Mouse (Mus musculus): Measurements from ENCODE around the gene Gsx2. TPM values are rescaled to one million over a fixed set of nuclear protein-coding genes. Genes with fewer than 3 reads are reported as not detected.

Gsx2 gene
- polyA plus RNA-seq, 1 experiment, result not detected

DNA sequence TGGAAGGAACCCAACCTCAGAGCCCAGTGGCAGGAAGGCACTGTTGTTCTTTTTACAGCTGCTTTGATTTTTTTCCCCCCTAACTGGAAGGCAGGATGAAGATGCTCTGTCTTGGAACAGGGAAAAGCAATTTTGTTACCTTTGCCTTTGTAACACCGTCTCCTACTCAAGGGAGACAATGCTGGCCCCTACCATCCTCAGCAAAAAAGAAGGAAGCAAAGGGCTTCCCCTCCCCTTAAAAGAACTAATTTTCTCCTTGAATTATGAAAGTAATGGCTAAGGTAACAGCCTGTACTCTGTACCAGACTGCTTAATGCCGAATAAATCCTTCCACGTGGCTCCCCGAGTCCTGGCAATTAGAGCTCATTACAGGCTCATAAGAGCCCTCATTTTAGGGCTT, 2.9 kb upstream of the Gsx2 start:
- TF ChIP-seq GATA1 (IDR thresholded peaks at IDR 0.05; ENCODE audit: low read length), result no peak

DNA sequence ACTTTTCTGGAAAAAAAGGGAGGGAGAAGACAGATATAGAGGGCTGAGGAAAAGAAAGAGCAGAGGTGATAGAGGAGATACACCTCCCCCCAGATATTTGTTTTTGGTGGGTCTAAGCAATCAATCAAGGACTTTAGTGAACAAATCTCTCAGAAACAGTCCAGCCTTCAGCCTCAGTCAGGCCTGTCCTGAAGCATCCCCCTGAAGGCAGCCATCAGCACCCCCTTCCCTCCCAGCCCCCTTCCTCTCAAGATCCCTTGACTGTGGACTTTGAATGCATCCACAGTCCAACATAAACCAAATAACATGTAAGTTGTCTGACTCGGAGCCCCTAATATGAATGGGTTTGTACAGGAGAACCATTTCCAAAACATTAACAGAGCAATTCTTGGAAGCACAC, 2.2 kb upstream of the Gsx2 start:
- TF ChIP-seq GATA1 (IDR thresholded peaks at IDR 0.05; ENCODE audit: low read length), result no peak

DNA sequence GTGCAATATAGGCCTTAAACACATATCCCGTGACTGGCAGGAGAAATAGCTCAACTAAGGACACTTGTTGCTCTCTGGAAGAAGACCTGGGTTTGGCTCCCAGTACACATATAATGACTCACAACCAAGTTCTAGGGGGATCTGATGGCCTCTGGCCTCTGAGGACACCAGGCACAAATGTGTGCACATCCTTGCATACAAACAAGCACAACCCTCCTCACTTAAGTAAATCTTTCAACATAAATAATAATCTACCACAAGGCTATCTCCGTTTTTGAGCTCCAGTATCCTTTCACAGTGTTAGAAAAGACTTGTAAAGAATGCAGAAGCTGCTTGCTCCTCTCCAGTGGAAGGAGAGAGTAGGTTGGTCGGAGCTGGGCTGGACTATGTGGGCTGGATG, 1.7 kb upstream of the Gsx2 start:
- no peak for TF ChIP-seq GATA1 (IDR thresholded peaks at IDR 0.05; ENCODE audit: low read length)

DNA sequence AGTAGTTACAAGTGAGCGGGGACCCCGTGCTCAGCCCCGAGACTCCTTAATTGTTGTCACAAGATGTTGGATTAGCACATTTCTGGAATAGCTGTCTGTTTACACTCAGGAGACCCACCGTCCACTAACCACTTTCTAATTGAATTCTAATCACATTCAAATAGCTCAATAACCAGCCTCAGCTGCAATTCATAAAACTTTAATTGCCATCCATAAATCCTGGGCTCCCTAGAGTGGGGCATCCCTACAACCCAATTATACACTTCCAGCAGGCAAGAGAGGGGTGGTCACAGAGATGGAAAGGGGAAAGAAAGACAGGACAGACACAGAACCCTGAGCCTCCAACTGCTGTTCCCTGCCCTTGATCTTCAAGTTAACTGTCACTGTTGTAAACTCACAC, 1.3 kb upstream of the Gsx2 start:
- TF ChIP-seq GATA1 (IDR thresholded peaks at IDR 0.05; ENCODE audit: low read length), result no peak

DNA sequence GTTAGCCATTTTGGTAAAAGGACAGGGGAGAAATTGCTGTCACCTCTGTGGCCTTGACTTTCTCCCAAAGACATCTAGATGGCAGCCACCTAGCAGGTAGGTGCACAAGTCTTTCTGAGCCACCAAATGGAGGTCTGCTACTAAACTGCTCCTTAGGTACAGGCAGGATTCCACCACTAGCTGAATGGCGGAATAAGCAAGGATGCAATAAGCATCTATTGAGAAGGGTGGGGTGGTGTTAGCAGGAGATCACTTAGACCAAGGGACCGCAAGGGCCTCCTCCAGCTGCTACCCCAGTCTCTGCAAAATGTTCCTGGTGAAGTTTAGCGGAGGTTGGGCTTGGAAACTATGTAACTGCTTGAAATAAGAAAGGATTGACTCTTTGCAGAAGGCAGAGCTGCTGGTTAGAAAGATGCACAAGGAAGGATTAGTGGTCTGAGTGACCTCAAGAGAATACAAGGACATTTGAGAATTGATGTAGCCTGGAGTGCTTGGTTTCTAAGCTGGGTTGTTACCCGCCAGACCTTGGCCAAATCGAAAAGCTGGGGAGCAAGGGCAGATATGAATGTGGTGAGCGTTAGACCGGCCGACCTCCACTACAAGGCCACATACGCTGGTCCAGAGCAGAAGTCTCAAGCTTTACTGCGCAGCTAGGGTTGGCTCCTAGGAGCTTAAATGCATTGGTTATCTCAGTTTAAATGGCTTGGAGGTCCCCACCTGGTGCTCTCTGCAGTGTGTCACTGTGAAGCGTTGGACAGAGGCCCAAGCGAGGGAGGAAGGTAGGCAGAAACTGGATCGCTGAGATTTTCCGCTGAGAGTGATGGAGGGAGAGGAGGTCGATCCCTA, 641 bp upstream of the Gsx2 start:
- TF ChIP-seq GATA1 (IDR thresholded peaks at IDR 0.05; ENCODE audit: low read length), result no peak

DNA sequence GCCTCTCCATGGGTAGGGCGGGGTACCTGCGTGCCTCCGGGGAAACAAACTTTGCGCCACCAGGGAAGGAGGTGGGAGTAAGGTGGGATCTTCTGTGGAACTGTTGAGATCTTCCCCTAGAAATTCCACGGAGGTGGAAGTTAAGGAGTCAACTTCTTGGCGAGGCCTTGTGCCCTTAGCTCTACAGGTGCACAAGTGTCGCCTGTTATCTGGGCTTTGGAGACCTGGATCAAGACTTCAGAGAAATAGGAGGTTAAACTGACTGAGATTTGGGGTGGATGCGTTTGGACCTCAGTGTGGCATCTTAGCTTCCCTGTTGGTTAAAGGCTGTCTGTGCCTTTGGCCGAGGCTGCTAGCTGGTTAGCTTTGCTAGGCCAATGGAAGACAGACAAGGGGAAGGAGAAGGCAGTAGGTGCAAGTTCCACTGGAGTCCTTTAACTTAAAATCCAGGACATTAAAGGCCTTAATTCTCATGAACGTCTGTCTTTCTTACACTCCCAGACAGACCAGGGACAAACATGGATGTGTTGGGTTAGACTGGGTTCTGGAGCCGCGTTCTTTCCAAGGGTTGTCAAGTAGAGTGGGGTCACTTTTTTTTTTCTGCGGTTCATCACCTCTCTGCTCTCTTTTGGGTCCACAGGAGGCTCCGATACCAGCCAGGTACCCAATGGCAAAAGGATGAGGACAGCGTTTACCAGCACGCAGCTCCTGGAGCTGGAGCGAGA, 1.1 kb downstream of the Gsx2 start:
- no peak for TF ChIP-seq GATA1 (IDR thresholded peaks at IDR 0.05; ENCODE audit: low read length)

DNA sequence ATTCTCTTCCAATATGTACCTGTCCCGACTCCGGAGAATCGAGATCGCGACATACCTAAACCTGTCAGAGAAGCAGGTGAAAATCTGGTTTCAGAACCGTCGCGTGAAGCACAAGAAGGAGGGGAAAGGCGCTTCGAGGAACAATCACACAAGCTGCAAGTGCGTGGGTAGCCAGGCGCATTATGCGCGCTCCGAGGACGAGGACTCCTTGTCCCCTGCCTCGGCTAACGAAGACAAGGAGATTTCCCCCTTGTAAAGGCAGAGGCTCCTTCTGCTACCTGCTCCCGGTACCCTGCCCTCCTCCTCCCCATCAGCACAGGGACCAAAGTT, 1.6 kb downstream of the Gsx2 start:
- TF ChIP-seq GATA1 (IDR thresholded peaks at IDR 0.05; ENCODE audit: low read length), result no peak

DNA sequence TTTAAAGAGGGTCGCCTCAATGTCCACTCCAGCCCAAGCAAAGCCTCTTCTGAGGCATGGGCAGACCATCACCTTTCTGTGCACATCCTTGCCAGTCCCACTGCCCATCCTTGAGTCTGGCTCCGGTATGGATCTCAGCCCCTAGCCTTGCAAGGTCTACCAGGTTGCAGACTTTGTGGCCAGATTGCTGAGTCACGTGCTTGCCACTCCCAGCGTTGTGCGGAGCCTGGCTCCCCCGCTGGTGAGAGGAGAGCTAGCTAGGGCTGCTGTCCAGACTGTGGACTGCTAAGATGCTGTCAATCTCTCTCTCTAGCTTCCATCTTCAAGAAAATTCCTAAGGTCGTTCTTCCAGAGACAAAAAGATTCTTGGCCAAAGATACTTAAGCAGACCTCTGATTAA, 4.2 kb downstream of the Gsx2 start:
- no peak for TF ChIP-seq GATA1 (IDR thresholded peaks at IDR 0.05; ENCODE audit: low read length)

DNA sequence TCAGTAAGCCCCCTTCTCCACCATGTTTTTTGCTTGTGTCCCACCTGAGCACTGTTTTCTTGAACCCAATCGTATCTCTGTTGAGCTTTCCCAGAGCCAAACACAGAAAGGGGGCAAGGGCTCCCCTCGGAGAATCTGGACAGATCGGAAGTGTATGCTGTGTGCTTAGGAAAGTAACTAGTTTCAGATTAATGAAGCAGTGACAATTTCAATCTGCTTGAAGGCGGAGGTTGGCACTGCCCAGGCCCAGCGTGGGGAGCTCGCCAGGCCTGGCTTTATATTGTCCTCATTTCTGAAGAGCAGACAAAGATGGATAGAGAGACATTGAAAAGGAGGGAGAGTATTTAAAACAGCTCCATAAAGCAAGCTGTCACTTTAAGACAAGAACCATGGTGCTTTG, 7.0 kb downstream of the Gsx2 start:
- TF ChIP-seq GATA1 (IDR thresholded peaks at IDR 0.05; ENCODE audit: low read length), result no peak

DNA sequence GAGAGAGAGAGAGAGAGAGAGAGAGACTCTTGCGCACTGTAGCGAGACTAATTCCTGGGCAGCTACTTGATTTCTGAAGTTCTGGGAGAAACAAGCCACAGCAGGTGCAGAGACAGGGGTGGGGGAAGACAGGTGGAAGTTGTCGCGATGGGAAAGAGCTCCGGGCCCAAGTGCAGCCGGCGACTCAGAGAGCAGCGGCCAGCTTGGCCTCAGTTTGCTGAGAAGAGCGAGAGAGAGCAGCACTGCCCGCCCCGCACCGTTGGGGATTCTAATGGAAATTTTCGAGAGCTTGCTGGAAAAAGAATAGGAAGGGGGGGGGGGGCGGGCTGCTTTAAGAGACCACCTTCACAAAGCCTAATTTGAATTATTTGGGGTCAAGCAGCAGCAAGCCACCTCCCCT, 7.7 kb downstream of the Gsx2 start:
- TF ChIP-seq GATA1 (IDR thresholded peaks at IDR 0.05; ENCODE audit: low read length), result no peak

DNA sequence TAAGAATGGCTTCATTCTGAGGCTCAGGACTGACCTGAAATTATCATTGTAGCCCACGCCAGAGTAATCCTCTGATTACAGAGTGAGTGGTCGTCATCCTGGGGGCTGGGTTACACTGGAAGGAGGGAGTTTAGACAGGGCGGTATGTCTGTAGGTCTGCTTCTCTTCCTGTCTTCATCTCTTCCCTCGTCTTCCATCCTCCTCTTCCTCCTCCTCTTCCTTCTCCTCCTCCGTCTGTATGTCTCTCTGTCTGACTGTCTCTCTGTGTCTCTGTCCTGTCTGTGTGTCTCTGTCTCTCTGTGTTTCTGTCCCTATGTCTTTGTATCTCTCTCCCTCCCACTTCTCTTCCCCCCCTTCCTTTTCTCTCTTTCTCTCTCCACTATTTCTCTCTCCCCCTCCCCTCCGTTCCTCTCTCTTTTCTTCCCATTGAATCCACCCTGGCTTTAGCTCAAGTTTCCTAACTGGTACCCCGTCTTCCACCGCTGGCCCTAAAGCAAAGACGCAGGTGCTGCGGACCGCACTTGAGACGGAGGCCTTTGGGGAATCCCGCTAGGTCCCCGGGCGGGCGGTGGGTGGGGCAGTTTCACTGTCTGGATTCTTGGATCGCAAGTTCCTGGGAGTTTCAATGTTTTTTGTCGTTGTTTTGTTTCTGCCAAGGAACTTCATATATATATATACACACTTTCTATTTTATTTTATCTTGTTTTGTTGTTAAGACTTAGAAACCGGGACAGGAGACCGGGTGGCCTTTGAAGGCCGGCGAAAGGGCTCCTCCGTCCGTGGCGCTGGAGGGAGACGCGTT, 8.4 kb downstream of the Gsx2 start:
- TF ChIP-seq GATA1 (IDR thresholded peaks at IDR 0.05; ENCODE audit: low read length), result no peak

DNA sequence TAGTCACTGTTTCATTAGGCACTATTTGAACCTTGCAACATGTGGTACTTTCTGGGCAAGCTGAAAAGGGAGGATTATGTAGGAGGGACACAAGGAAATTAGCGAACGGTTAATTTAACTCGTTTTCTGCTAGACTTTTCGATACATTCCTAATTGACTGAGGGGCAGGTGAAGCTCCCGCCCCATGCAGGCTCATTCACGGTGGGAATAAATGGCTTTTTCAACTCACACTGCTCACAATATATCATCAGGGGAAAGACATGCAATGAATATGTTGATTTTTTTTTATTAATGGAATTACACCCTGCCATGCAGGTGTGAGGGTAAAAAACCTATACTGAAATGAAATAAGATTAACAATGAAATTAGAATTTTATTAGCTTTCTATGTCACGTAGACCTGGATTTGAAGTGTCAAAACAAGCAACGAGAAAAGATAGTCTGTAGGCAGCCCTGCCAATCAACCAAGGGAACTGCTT, 9.0 kb downstream of the Gsx2 start:
- TF ChIP-seq GATA1 (IDR thresholded peaks at IDR 0.05; ENCODE audit: low read length), result no peak

DNA sequence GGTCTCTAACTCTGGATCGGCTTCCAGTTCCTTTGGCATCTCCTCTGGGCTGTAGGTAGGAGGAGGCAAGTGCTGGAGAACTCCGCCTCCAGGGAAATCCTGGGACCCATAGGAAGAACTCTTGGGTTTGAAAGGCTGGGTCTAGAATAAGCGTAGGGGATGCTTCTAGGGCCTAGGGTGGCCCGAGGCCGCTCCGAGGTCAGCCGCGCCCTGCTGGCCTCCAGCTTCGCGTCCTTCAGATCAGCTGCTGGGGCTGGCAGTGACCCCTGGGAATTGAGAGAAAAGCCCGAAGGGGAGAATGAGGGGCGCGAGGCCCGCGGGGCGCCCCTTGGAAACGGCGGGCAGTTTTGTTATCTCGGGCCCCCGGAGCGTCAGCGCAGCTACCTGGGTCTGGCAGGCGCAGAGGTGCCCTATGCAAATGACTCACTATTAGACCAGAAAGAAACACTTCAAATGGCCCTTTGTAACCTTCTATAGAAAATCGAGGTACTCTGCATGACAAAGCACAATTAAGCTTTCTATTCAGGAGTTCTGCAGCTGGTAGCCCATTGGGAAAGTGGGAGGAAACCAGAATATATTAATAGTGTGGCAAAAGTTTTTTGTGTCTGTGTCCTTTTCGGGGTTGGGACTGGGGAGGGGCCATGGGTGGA, 9.6 kb downstream of the Gsx2 start:
- no peak for TF ChIP-seq GATA1 (IDR thresholded peaks at IDR 0.05; ENCODE audit: low read length)

DNA sequence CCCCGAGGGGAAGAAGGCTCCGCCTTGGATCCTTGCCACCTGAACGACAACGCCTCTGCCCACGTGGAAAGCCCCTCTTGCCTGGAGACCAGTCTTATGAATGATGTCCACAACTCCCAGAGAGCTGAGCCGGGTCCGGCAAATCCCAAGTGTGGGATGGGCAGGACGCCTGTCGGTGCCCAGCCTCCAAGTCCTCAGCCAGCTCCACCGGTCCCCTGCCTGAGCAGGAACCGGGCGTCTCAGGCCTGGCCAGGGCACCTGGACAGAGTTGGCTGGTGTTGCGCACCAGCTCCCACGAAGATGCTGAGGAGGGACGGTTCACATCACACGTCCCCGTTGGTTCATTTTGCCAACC, 10.1 kb downstream of the Gsx2 start:
- no peak for TF ChIP-seq GATA1 (IDR thresholded peaks at IDR 0.05; ENCODE audit: low read length)

DNA sequence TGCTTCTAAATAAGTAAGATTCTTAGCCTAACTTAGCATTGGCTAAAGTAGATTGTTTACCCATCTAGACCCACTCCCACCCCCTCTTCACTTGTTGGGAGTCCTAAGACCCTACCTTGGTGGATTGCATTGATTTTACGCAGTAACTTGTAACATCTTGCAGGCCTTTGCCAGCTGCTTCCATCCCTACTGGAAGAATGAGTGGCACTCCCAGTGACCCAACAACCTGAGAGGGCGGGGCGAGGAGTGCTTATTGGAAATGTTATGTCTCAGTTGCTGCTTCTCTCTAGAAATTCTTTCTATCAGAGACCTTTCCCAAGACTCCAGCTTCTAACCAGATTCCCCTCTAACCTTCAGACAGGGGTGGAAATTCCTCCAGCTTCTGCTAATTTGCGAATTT, 10.5 kb downstream of the Gsx2 start:
- TF ChIP-seq GATA1 (IDR thresholded peaks at IDR 0.05; ENCODE audit: low read length), result no peak

DNA sequence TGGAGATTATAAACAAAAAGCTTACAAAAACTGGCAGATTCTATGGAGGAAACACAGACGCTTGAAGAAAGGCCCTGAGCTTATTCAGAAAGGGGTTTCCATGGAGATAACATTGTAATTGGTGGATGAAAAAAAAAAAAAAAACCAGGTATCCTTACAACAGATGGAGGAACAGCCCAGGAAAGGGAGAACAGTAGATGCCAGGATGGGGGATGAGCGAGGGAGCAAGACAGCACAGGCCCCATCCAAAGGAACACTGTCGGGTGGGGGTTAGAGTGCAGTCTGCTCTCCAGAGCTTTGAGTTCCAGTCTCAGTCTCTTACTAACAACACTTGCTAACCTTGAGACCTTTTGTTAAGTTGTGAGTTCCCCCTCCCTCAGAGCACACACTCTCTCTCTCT, 31.1 kb downstream of the Gsx2 start:
- no peak for TF ChIP-seq GATA1 (IDR thresholded peaks at IDR 0.05; ENCODE audit: low read length)

All from G1E-ER4 (cell line).